8 mouse cellular contexts compared by ENCODE assay signal in the genomic region with DNA sequence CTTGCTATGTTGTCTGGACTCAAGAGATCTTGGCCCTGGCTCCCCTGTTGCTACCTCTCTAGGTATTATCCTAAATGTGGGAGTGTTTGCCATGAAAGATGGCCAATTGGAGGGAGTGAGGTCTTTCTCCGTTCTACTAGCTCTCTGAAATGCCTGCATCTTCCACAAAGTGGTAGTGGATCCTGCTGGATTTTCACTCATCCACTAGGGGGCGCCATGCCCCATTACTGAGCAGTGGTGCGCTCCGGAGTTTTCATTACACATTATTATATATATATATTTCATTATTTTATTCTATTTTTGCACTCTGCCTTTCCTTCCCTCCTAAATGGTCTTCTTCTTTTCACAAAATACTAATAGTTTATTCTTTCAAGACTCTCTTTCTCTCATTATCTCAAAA.
A peak's percentile ranks its signal among the peaks of the same experiment; 100 is the strongest.
DNase-seq lines count a peak whose midpoint lies in the region; ATAC-seq lines count a peak whose summit lies in the region.

No protein-coding gene starts in this region.

- H3K9me3 ChIP-seq in forebrain, embryonic 10.5 days = no peaks in the 10 kb centered on the region
- H3K9me3 ChIP-seq in forebrain, embryonic 13.5 days (replicated peaks) = no peaks in the 10 kb centered on the region
- H3K9me3 ChIP-seq in embryonic facial prominence, embryonic 10.5 days = no peaks in the 10 kb centered on the region

- no peaks in the 10 kb centered on the region for H3K27me3 ChIP-seq in forebrain, embryonic 10.5 days (ENCODE audit: poor library complexity, severe bottlenecking)
- H3K27me3 ChIP-seq in forebrain, embryonic 13.5 days = no peaks in the 10 kb centered on the region
- H3K27me3 ChIP-seq in embryonic facial prominence, embryonic 10.5 days (replicated peaks; ENCODE audit: low read depth, poor library complexity, severe bottlenecking) = no peaks in the 10 kb centered on the region

- no peak overlapping the region for H3K4me3 ChIP-seq in forebrain, embryonic 10.5 days
- H3K4me3 ChIP-seq in forebrain, embryonic 13.5 days = no peak overlapping the region
- no peak overlapping the region for H3K4me3 ChIP-seq in embryonic facial prominence, embryonic 10.5 days

- no peak overlapping the region for H3K9ac ChIP-seq in forebrain, embryonic 13.5 days

- WGBS in forebrain, embryonic 10.5 days = 36% methylated on average over 4 of the region's 4 CpGs
- 31% methylated on average over 4 of the region's 4 CpGs for WGBS in forebrain, embryonic 13.5 days
- WGBS in embryonic facial prominence, embryonic 10.5 days = 41% methylated on average over 4 of the region's 4 CpGs
- WGBS in large intestine, adult 2 months = 14% methylated on average over 4 of the region's 4 CpGs

- no peak overlapping the region for H3K4me2 ChIP-seq in forebrain, embryonic 13.5 days

- DNase-seq in forebrain, embryonic 10.5 days (ENCODE audit: extremely low spot score, low spot score) = peak; percentile 36
- DNase-seq in urinary bladder, adult 18-20 months (ENCODE audit: low spot score in 2 of 2) = peak; percentile 20 to 37
- no peak for DNase-seq in urinary bladder, postnatal 10 days (ENCODE audit: low spot score)
- peak; percentile 59 for DNase-seq in embryonic facial prominence, embryonic 10.5 days (ENCODE audit: low spot score)
- peak; percentile 27 for DNase-seq in large intestine, adult 2 months (ENCODE audit: low read depth, low spot score)
- DNase-seq in mesoderm, embryonic 11.5 days (ENCODE audit: low read depth, low spot score) = peak; percentile 61
- DNase-seq in thymus, postnatal 0 days (ENCODE audit: low spot score) = peak; percentile 49

- no peak overlapping the region for H3K27ac ChIP-seq in forebrain, embryonic 10.5 days
- no peak overlapping the region for H3K27ac ChIP-seq in forebrain, embryonic 13.5 days
- H3K27ac ChIP-seq in embryonic facial prominence, embryonic 10.5 days (replicated peaks) = no peak overlapping the region

- no peaks in the 10 kb centered on the region for H3K36me3 ChIP-seq in forebrain, embryonic 10.5 days (replicated peaks)
- no peaks in the 10 kb centered on the region for H3K36me3 ChIP-seq in forebrain, embryonic 13.5 days (ENCODE audit: poor library complexity, severe bottlenecking)
- no peaks in the 10 kb centered on the region for H3K36me3 ChIP-seq in embryonic facial prominence, embryonic 10.5 days (replicated peaks)

- H3K4me1 ChIP-seq in forebrain, embryonic 10.5 days = peaks cover 12% of the 10 kb centered on the region
- H3K4me1 ChIP-seq in forebrain, embryonic 13.5 days = peaks cover 13% of the 10 kb centered on the region; the same call in 1 of the 2 replicates
- peaks cover 12% of the 10 kb centered on the region for H3K4me1 ChIP-seq in embryonic facial prominence, embryonic 10.5 days

- ATAC-seq in forebrain, embryonic 13.5 days = no peak
